Mouse (Mus musculus) heart, postnatal 0 days (tissue): ENCODE results near the gene Cep85l. TPM values are rescaled to one million over a fixed set of nuclear protein-coding genes. Genes with fewer than 3 reads are reported as not detected.

ENCODE experiments used
- ATAC-seq: fragments of 200-750 bp; cut with Nextera tagmentation; 2 replicates; pipeline ENCODE4 v1.8.0; 2017; ENCODE audit warnings: low read depth, moderate number of reproducible peaks, moderate library complexity; ENCODE audit not compliant: insufficient read depth
- DNase-seq: peaks from one replicate; pipeline ENCODE4 v3.0.0-alpha.2; 2016; ENCODE audit warnings: low spot score
- H3K27ac ChIP-seq: fragments of 300-500 bp; sonication (generic); 2 replicates; pipeline ENCODE4 v1.5.1; 2014; ENCODE audit warnings: low read depth, mild to moderate bottlenecking
- H3K27me3 ChIP-seq: fragments of 300-500 bp; sonication (generic); 2 replicates; pipeline ENCODE4 v1.6.1; 2014; ENCODE audit warnings: low read length, mixed read lengths; ENCODE audit not compliant: control insufficient read depth, insufficient read depth
- H3K36me3 ChIP-seq: fragments of 300-500 bp; sonication (generic); replicated peaks from 2 replicates; pipeline ENCODE4 v1.6.1; 2014; ENCODE audit warnings: low read length, mixed read lengths; ENCODE audit not compliant: control insufficient read depth, insufficient read depth
- H3K4me1 ChIP-seq: fragments of 300-500 bp; sonication (generic); 2 replicates; pipeline ENCODE4 v1.6.1; 2014; ENCODE audit warnings: antibody characterized with exemption; ENCODE audit not compliant: control insufficient read depth, insufficient read depth
- H3K4me2 ChIP-seq: fragments of 300-500 bp; sonication (generic); 2 replicates; pipeline ENCODE4 v1.6.1; 2014; ENCODE audit warnings: low read depth, mild to moderate bottlenecking, low read length, moderate library complexity
- H3K4me3 ChIP-seq: fragments of 300-500 bp; sonication (generic); 2 replicates; pipeline ENCODE4 v1.5.1; 2014; ENCODE audit warnings: low read depth, low read length
- H3K9ac ChIP-seq: fragments of 300-500 bp; sonication (generic); replicated peaks from 2 replicates; pipeline ENCODE4 v1.6.1; 2014; ENCODE audit warnings: low read depth, low read length, mixed read lengths
- H3K9me3 ChIP-seq: fragments of 300-500 bp; sonication (generic); replicated peaks from 2 replicates; pipeline ENCODE4 v1.6.1; 2016; ENCODE audit warnings: low read length; ENCODE audit not compliant: control insufficient read depth
- CTCF ChIP-seq: IDR thresholded peaks from 2 replicates; pipeline ENCODE4 v1.5.1; 2016; ENCODE audit warnings: antibody characterized with exemption, control low read depth, low read depth
- EP300 ChIP-seq: IDR thresholded peaks from 2 replicates; pipeline ENCODE4 v1.6.1; 2016; ENCODE audit warnings: antibody characterized with exemption, low read depth
- WGBS: fragments of 180-500 bp; shearing (Covaris S2); extraction: QIAGEN DNeasy Blood & Tissue Kit; methylation state at CpG from one replicate; pipeline ENCODE4 v1.1.7; 2014; 5-methylcytosine and 5-hydroxymethylcytosine counted together
- polyA plus RNA-seq: library from polyadenylated mRNA; unstranded; fragments of >200 nt; fragmentation: Nextera tagmentation; extraction: Ambion mirVana; gene quantifications from 2 replicates; pipeline ENCODE4 v1.2.1, GENCODE M21; 2015
- total RNA-seq: library from RNA; depleted of rRNA; stranded (reverse); fragments of >200 nt; gene quantifications from 2 replicates; pipeline ENCODE4 v1.2.3, GENCODE M21; 2014; ENCODE audit warnings: low replicate concordance

Gene Cep85l
- total and polyA plus RNA-seq, 2 experiments from 2014 or later = 4.1 to 17.6 TPM

DNA sequence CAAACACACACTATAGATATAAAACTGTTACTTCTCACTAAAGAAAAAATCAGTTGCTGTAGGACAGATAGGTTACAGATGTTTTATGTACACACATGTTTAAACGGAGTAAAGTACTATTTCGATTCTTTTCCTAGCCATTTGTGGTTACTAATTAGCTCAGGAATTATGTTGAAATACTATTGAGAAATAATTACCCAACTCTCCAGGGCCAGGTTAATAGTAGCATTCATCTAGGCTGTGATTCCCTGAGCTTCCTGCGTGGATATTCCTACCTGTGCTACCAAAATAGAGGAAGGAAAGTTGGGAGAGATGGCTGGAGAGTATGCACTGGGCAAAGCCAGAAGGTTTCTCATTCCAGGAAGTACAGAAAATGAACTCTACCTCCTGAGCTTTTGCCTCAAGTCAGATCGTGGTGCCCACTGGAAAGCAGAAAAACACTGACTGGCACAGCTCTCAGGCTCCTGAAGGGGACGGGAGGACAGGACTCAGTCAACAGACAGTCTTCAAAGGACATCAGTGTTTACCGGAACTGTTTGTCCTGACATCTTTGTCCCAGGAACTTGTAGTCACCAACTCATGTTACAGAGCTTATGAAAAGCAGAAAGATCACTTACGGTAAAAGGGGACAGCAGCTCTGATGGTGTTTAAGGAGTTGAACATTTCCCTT is 3.1 kb upstream of the Cep85l start:
- Histone ChIP-seq H3K9me3 (no peaks in the 10 kb centered on the region), H3K4me2 (no peak overlapping the region), H3K9ac (no peak overlapping the region), H3K4me1 (peaks cover 6% of the 10 kb centered on the region), H3K4me3 (no peak overlapping the region), H3K27ac (no peak overlapping the region), H3K36me3 (no peaks in the 10 kb centered on the region), H3K27me3 (no peaks in the 10 kb centered on the region)
- 68% methylated on average over 7 of the region's 7 CpGs for WGBS
- DNase-seq (no peak), ATAC-seq (no peak)
- TF ChIP-seq EP300 (no peak), CTCF (no peak)

DNA sequence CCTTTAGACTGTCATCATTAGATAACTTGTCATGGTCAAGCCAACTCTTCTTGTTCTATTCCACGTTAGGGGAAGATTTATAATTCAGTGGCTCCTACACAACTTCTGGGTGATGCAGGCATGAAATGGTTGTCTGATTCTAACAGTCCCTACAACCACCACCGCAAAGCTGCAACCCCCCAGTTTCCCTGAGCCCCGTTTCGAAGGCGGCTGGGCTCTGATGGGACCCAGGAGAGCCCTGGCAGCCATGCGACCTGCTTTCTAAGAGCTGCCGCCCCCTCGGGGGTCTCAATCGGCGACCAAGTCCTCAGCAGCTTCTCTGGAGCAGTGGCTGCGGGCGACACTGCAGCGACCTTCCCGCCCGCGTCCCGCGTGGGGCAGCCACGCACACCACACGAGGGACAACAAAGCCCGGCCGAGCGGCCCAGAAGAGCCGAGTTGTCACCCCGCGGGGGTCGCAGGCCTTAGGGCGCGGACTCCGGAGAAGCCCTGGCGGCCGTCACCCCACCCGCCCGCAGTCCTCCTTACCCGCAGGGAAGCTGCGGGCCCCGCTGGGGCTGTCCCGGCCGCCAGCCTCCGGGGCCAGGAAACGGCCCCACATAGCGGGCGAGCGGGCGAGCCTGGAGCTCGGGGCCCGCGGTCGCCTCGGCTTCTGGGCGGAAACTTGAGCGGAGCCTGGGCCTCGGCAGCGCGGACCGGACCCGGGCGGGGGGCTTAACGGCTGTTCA is 602 bp downstream of the Cep85l start:
- H3K36me3 ChIP-seq = no peaks in the 10 kb centered on the region
- no peak for TF ChIP-seq EP300
- no peak for TF ChIP-seq CTCF
- peak overlapping the region; percentile 99 for H3K9ac ChIP-seq
- H3K27me3 ChIP-seq = no peaks in the 10 kb centered on the region
- H3K27ac ChIP-seq = peak overlapping the region; percentile 98
- ATAC-seq (peak; percentile 72), DNase-seq (peak; percentile 41)
- H3K4me2 ChIP-seq = peak overlapping the region; percentile 82
- peak overlapping the region; percentile 94 for H3K4me3 ChIP-seq
- WGBS = under 1% methylated on average over 48 of the region's 59 CpGs
- H3K4me1 ChIP-seq = peaks cover 19% of the 10 kb centered on the region
- no peaks in the 10 kb centered on the region for H3K9me3 ChIP-seq

- Histone ChIP-seq H3K36me3 (0 out of 2 replicates have a peak, but pooled peaks cover 4% of the 10 kb centered on the region), H3K27ac (peak overlapping the region; percentile 98; the same call in 1 of the 2 replicates), H3K9ac (peak overlapping the region; percentile 99), H3K27me3 (no peaks in the 10 kb centered on the region), H3K4me2 (peak overlapping the region; percentile 82), H3K4me1 (peaks cover 19% of the 10 kb centered on the region), H3K4me3 (peak overlapping the region; percentile 94), H3K9me3 (0 out of 2 replicates have a peak, but pooled peaks cover 3% of the 10 kb centered on the region)
- ATAC-seq (no peak), DNase-seq (no peak)
- TF ChIP-seq CTCF (no peak), EP300 (no peak)
- WGBS = 62% methylated on average over 6 of the region's 6 CpGs
Measured at GRCm38 (mm10) chr10:53378296-53378695, 1.5 kb downstream of the Cep85l start.

DNA sequence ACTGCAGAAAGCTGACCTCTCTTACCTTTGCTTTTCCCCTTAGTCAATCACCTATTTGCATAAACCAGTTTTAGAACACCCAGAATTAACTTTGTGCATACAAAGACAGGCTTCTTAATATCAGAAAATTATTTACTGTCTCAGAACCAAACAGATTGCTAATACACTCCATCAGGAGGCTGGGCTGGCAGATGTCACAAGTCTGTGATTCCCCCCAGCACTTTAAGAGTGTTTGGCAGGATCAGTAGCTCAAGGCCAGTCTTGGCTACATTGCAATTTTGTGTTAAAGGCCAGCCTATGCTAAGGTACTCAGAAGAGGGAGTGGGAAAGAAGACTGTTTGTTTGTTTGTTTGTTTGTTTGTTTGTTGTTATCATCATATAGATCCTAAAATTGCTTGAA is 2.7 kb downstream of the Cep85l start:
- Histone ChIP-seq H3K4me3 (peak overlapping the region; percentile 15), H3K36me3 (0 out of 2 replicates have a peak, but pooled peaks cover 8% of the 10 kb centered on the region), H3K27ac (no peak overlapping the region), H3K4me2 (peak overlapping the region; percentile 47), H3K9ac (0 out of 2 replicates have a peak overlapping the region, but pooled peaks have one; percentile 3), H3K9me3 (0 out of 2 replicates have a peak, but pooled peaks cover 10% of the 10 kb centered on the region), H3K27me3 (no peaks in the 10 kb centered on the region), H3K4me1 (peaks cover 19% of the 10 kb centered on the region)
- DNase-seq (no peak), ATAC-seq (no peak)
- no peak for TF ChIP-seq CTCF
- no peak for TF ChIP-seq EP300

GRCm38 (mm10) chr10:53373885-53374578 is 5.7 kb downstream of the Cep85l start:
- Histone ChIP-seq H3K4me3 (no peak overlapping the region), H3K27me3 (no peaks in the 10 kb centered on the region), H3K9me3 (peaks cover 25% of the 10 kb centered on the region), H3K27ac (no peak overlapping the region), H3K4me1 (peaks cover 13% of the 10 kb centered on the region), H3K4me2 (no peak overlapping the region), H3K9ac (no peak overlapping the region), H3K36me3 (peaks cover 19% of the 10 kb centered on the region)
- DNase-seq = no peak
- no peak for ATAC-seq
- TF ChIP-seq CTCF (no peak), EP300 (no peak)
- WGBS = 88% methylated on average over 6 of the region's 6 CpGs
